Mouse (Mus musculus) limb, embryonic 13.5 days (tissue): ENCODE measurements around the gene Prn. TPM values are rescaled to one million over a fixed set of nuclear protein-coding genes. Genes with fewer than 3 reads are reported as not detected.

Experiments used
- ATAC-seq: fragments of 200-750 bp; cut with Nextera tagmentation; 2 replicates; pipeline ENCODE4 v1.8.0; 2017; ENCODE audit warnings: low read depth, moderate number of reproducible peaks, moderate TSS enrichment; ENCODE audit not compliant: low FRiP score
- H3K27ac ChIP-seq: fragments of 300-500 bp; sonication (generic); 2 replicates; pipeline ENCODE4 v1.5.1; 2015; ENCODE audit warnings: inconsistent platforms, mild to moderate bottlenecking, moderate library complexity
- H3K27me3 ChIP-seq: fragments of 300-500 bp; sonication (generic); 2 replicates; pipeline ENCODE4 v1.6.1; 2015; ENCODE audit warnings: mild to moderate bottlenecking, inconsistent platforms
- H3K36me3 ChIP-seq: fragments of 300-500 bp; sonication (generic); 2 replicates; pipeline ENCODE4 v1.6.1; 2015; ENCODE audit warnings: inconsistent platforms, mild to moderate bottlenecking, moderate library complexity
- H3K4me1 ChIP-seq: fragments of 300-500 bp; sonication (generic); 2 replicates; pipeline ENCODE4 v1.6.1; 2015; ENCODE audit warnings: inconsistent platforms
- H3K4me2 ChIP-seq: fragments of 300-500 bp; sonication (generic); replicated peaks from 2 replicates; pipeline ENCODE4 v1.6.1; 2015; ENCODE audit warnings: inconsistent platforms, mild to moderate bottlenecking, moderate library complexity
- H3K4me3 ChIP-seq: fragments of 300-500 bp; sonication (generic); 2 replicates; pipeline ENCODE4 v1.5.1; 2015; ENCODE audit warnings: moderate library complexity, mild to moderate bottlenecking, inconsistent platforms
- H3K9ac ChIP-seq: fragments of 300-500 bp; sonication (generic); 2 replicates; pipeline ENCODE4 v1.6.1; 2015; ENCODE audit warnings: mild to moderate bottlenecking, inconsistent platforms
- H3K9me3 ChIP-seq: fragments of 300-500 bp; sonication (generic); 2 replicates; pipeline ENCODE4 v1.6.1; 2016; ENCODE audit warnings: inconsistent platforms
- WGBS: fragments of 180-500 bp; shearing (Covaris S2); methylation state at CpG from one replicate; pipeline ENCODE4 v1.1.7; 2015; 5-methylcytosine and 5-hydroxymethylcytosine counted together
- polyA plus RNA-seq: library from polyadenylated mRNA; unstranded; fragments of >200 nt; fragmentation: Nextera tagmentation; extraction: Ambion mirVana; gene quantifications from 2 replicates; pipeline ENCODE4 v1.2.1, GENCODE M21; 2015

Prn gene
- polyA plus RNA-seq, 1 experiment from 2014 or later = not detected

- H3K4me3 ChIP-seq = no peak overlapping the region
- 0 out of 2 replicates have a peak, but pooled peaks cover 5% of the 10 kb centered on the region for H3K27me3 ChIP-seq
- no peak for ATAC-seq
- H3K27ac ChIP-seq = peak overlapping the region; percentile 53; the same call in 1 of the 2 replicates
- H3K4me2 ChIP-seq = no peak overlapping the region
- no peaks in the 10 kb centered on the region for H3K9me3 ChIP-seq
- peaks cover 58% of the 10 kb centered on the region for H3K4me1 ChIP-seq
- H3K36me3 ChIP-seq = no peaks in the 10 kb centered on the region
- no peak overlapping the region for H3K9ac ChIP-seq
- 71% methylated on average over 4 of the region's 4 CpGs for WGBS
These were observed 95.7 kb downstream of the Prn start for GRCm38 (mm10) chr2:132005445-132005844.

Other genes starting within 250 kb of the Prn start
- not detected in 2 replicates for gene Erv3, start 50.2 kb upstream of the Prn start, polyA plus RNA-seq
- gene Prnp, start within 50 bp of the Prn start, polyA plus RNA-seq = 53.3 and 56.0 TPM in 2 replicates
- gene Prnd, start 40.9 kb downstream of the Prn start, polyA plus RNA-seq = 36.8 and 42.1 TPM in 2 replicates
- gene Rassf2, start 120.3 kb downstream of the Prn start, polyA plus RNA-seq = 7.0 and 9.5 TPM in 2 replicates
- gene Slc23a2, start 235.2 kb downstream of the Prn start, polyA plus RNA-seq = 12.0 and 12.7 TPM in 2 replicates